Mouse (Mus musculus) C2C12 (cell line): ENCODE data around the gene Zswim1.

Source experiments
- CTCF ChIP-seq: IDR thresholded peaks from one replicate; pipeline ENCODE4 v1.5.1; 2011; ENCODE audit not compliant: control insufficient read depth, insufficient read depth, insufficient read length
- MAX ChIP-seq: IDR thresholded peaks from one replicate; pipeline ENCODE4 v1.6.1; 2011; ENCODE audit warnings: mild to moderate bottlenecking, control low read depth
- MYOD1 ChIP-seq: IDR thresholded peaks from one replicate; pipeline ENCODE4 v1.6.1; 2011; ENCODE audit warnings: low read depth; ENCODE audit not compliant: control insufficient read depth, insufficient read length

GRCm38 (mm10) chr2:164791841-164792261 lies 30.6 kb upstream of the Zswim1 start:
- TF ChIP-seq CTCF (no peak), MAX (no peak), MYOD1 (no peak)
